Mouse (Mus musculus) T-helper 2 cell (primary cell): Measurements from ENCODE around the gene Cyp2ab1.
"Not testable (repeated sequence)": the region's sequence is repeated elsewhere in the genome, so short reads cannot be mapped to it uniquely, and the experiment has no call there.

Experiments used
- in situ Hi-C: fragments of 300-600 bp; cut with MboI, MseI; formaldehyde crosslinking; loops from one replicate; pipeline ENCODE4 v1.15.1; 2025; ENCODE audit warnings: high pct_unique_total_duplicates

Gene Cyp2ab1

GRCm38 (mm10) chr16:20325286-20325685, at the start of gene Cyp2ab1:
TSS of gene Cyp2ab1 (minus strand) at chr16:20325404.
- in situ Hi-C loops: no loop called here

GRCm38 (mm10) chr16:20371731-20372130, 46.5 kb upstream of the Cyp2ab1 start:
- in situ Hi-C loops: loop anchor here (10.0 kb wide), 1 partner anchor 1637 kb away; no protein-coding TSS in a partner anchor

- in situ Hi-C loops: no loop called here
Observed at GRCm38 (mm10) chr16:20368221-20368620, 43.0 kb upstream of the Cyp2ab1 start.

GRCm38 (mm10) chr16:20362121-20362520, 36.9 kb upstream of the Cyp2ab1 start:
- in situ Hi-C loops: no loop called here

- in situ Hi-C loops: not testable (repeated sequence)
Observed at GRCm38 (mm10) chr16:20361496-20361895, 36.3 kb upstream of the Cyp2ab1 start.

GRCm38 (mm10) chr16:20359643-20360295, 34.6 kb upstream of the Cyp2ab1 start:
- in situ Hi-C loops: no loop called here

GRCm38 (mm10) chr16:20357837-20358236, 32.6 kb upstream of the Cyp2ab1 start:
- in situ Hi-C loops: no loop called here

- in situ Hi-C loops: no loop called here
Observed at GRCm38 (mm10) chr16:20354762-20355161, 29.6 kb upstream of the Cyp2ab1 start.

- in situ Hi-C loops: no loop called here
Observed at GRCm38 (mm10) chr16:20354011-20354410, 28.8 kb upstream of the Cyp2ab1 start.

GRCm38 (mm10) chr16:20345464-20345863, 20.3 kb upstream of the Cyp2ab1 start:
- in situ Hi-C loops: no loop called here

- in situ Hi-C loops: no loop called here
Observed at GRCm38 (mm10) chr16:20338616-20339015, 13.4 kb upstream of the Cyp2ab1 start.

GRCm38 (mm10) chr16:20334918-20335317, 9.7 kb upstream of the Cyp2ab1 start:
- in situ Hi-C loops: no loop called here

- in situ Hi-C loops: no loop called here
Observed at GRCm38 (mm10) chr16:20328306-20328705, 3.1 kb upstream of the Cyp2ab1 start.

- in situ Hi-C loops: no loop called here
Observed at GRCm38 (mm10) chr16:20323907-20324306, 1.3 kb downstream of the Cyp2ab1 start.

GRCm38 (mm10) chr16:20322274-20322673, 2.9 kb downstream of the Cyp2ab1 start:
- in situ Hi-C loops: no loop called here

GRCm38 (mm10) chr16:20316770-20317169, 8.4 kb downstream of the Cyp2ab1 start:
- in situ Hi-C loops: loop anchor here (10.0 kb wide), 1 partner anchor 168 kb away; no protein-coding TSS in a partner anchor

GRCm38 (mm10) chr16:20315266-20315665, 9.9 kb downstream of the Cyp2ab1 start:
- in situ Hi-C loops: loop anchor here (10.0 kb wide), 1 partner anchor 170 kb away; no protein-coding TSS in a partner anchor

GRCm38 (mm10) chr16:20312272-20312671, 12.9 kb downstream of the Cyp2ab1 start:
- in situ Hi-C loops: loop anchor here (10.0 kb wide), 1 partner anchor 173 kb away; no protein-coding TSS in a partner anchor

GRCm38 (mm10) chr16:20301770-20302649, 23.2 kb downstream of the Cyp2ab1 start, which contains the start of gene Parl:
TSS of gene Parl (minus strand) at chr16:20302387.
- in situ Hi-C loops: no loop called here

- in situ Hi-C loops: no loop called here
Observed at GRCm38 (mm10) chr16:20300076-20300475, 25.1 kb downstream of the Cyp2ab1 start.

GRCm38 (mm10) chr16:20280238-20280637, 45.0 kb downstream of the Cyp2ab1 start:
- in situ Hi-C loops: no loop called here

- in situ Hi-C loops: no loop called here
Observed at GRCm38 (mm10) chr16:20279395-20279794, 45.8 kb downstream of the Cyp2ab1 start.
